Mouse (Mus musculus): ENCODE measurements around the gene Asgr2.
"Not testable (repeated sequence)": the region's sequence is repeated elsewhere in the genome, so short reads cannot be mapped to it uniquely, and the experiment has no call there.

- TF ChIP-seq CTCF (conservative IDR thresholded peaks at IDR 0.05; ENCODE audit: low read length); NANOG (IDR thresholded peaks at IDR 0.05; ENCODE audit: borderline replicate concordance, low read length); POU5F1 (IDR thresholded peaks at IDR 0.05; ENCODE audit: borderline replicate concordance, low read length): not testable (repeated sequence)
Measured at GRCm38 (mm10) chr11:70135925-70136324, 43.5 kb downstream of the Asgr2 start.

All from E14TG2a.4 (cell line).